Mouse (Mus musculus) ovary, postnatal 10 days (tissue): ENCODE measurements around the gene Tmx4.

ENCODE experiments used
- DNase-seq: peaks from one replicate; pipeline ENCODE4 v3.0.0; 2022; ENCODE audit warnings: low spot score

Gene Tmx4

GRCm38 (mm10) chr2:134554221-134554727 is 89.7 kb downstream of the Tmx4 start, which contains the start of gene Hao1:
Gene Hao1 (minus strand): TSS chr2:134554368.
- DNase-seq: no peak

GRCm38 (mm10) chr2:134552358-134552757 is 91.6 kb downstream of the Tmx4 start:
- no peak for DNase-seq

DNA sequence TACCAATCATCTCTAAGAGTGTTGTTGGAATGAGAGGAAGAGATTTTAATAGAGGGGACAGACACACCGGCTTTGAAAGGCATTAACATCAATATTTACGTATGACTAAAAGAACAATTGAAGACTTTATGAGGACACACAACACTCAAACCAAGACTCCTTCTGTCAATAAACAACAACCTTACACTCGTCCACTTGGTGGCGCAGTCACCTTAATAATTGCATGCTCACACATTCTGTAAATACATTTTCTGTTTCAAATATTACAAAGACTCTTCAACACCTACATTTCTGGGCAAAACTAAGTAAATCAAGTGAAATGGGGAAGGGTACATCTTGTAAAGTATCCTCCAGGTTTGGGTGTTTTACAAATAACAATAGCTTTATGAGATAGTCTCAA is 94.2 kb downstream of the Tmx4 start:
- DNase-seq: peak; percentile 13

GRCm38 (mm10) chr2:134545116-134545515 is 98.8 kb downstream of the Tmx4 start:
- DNase-seq: no peak

DNA sequence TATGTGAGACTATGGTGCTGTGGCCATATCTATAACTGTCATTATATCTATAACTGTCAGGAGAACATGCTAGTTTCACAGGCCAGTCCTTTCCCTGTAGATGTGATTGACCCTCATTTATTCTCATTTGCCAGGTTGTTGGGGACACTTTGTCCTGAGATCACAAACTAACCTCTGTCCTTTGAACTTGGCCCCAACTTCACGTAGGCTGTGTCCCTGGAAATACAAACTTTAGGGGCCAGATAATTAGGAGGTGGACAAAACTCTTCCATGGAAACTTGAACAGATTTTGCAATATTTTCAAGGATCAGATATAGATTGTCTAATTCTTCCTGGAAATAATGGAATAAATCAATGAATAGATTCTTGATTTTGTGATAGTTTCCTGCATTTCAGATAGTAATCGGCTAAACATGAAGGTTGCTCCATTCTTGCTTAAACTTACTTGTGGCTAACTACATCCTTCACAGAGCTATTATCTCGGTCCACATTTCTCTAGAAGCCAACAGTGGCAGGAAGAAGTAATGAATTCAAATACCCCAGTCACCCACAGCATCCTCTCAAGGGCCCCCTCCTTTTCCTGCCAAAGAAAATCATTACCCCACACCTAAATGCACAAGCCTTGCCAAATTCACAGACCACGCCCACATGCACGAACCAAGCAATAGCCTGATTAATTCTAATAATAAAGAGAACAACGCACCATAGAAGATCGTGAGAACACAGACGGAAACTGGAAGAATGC is 99.5 kb downstream of the Tmx4 start:
- no peak for DNase-seq
